Mouse (Mus musculus): ENCODE data around the gene Slc22a23. TPM values are rescaled to one million over a fixed set of nuclear protein-coding genes. Genes with fewer than 3 reads are reported as not detected.

The Slc22a23 gene
- total RNA-seq, 4 experiments from 2014 or later, result 4.2 to 4.7 (median 4.5) TPM

DNA sequence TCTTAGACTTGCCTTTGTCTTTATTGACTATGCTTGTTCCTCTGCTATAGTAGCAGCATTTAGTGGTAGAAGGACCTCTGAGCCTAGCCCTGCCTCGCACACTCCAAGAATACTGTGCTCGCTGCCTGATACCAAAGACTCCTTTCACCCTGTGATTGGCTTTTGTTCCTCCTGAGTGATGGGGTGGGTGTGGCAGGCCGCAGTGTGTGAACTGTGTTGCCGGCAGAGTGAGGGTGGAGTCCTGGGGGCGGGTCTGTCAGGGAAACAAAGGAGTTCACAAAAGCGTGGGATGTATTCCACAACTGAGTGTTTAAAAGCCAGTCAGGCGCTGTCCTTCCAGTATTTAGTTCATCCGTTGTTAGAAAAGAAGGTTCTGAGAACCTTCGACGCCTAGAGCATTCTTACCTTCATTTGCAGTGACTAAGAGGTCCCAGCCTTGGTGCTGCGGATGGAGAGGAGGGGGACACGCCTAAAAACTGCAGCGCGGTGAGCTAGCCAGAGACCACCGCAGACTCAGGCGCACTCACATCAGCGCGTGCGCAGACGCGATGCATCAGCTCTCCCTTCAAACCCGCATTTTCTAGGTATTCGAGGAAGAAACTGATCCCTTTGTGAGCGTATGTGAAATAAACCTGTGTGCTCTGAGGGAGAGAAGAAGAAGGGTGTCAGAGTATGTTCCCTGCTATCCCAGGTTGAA is 213.8 kb downstream of the Slc22a23 start:
- DNase-seq, result no peak

DNA sequence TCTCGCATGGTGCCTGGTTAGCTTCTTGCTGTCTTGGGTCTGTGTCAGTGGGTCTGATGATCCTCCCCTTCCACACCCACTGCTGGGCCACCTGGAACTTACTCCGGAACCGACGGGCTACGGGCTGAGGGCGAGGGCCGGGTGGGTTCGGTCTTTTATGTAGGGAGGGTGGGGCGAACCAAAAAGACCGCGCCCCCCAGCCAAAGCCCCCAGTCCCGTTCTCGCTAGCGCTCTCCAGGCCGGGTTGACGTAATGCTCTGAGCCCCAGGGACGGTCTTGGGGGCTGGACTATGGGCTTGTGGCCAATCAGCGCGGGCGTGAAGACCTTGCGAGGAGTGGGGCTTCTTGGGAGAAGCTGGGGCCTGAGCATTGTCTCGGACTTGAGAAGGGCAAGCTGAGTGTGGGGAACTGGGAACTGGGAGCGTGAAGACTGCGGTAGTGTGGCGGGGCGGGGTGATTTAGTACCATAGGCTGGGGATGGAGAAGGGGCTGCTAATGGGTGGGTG is 214.7 kb downstream of the Slc22a23 start, which contains the start of gene Tubb2b:
Tubb2b (minus strand) TSS at position 241 of the 506 bp plus-strand sequence.
- no peak for DNase-seq

DNA sequence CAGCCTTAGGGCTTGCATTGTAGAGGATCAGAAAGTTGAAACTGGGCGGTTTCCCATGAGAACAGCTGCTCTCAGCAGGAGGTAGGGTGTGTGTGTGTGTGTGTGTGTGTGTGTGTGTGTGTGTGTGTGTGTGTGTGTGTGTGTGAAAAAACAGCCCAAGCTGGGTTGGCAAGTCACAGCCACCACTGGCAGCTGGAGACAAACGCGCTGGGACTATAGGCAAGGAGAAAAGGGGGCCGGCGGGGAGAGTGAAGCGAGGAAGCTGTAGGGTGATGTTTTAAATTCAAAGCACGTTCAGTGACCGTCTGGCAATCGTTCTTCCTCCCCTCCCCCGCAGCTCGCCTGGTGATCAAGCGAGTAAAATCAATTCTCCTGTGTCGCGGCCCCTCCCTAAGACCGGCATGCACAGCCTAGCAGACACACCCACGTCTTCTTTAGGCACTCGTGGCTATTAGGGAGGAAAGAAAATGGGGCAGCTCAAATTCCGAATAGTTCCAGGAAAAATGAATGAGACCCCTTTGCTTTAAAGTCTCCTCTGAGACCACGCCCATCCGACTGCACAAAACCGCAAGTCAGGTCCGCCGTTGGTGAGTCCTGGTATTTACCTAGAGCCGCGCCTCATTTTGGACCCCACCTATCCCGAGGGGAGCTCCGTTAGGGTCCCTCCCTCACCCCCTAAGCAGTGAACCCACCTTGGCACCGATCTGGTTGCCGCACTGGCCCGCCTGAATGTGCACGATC is 215.3 kb downstream of the Slc22a23 start:
- DNase-seq, result no peak

Other genes with a start within 250 kb of the Slc22a23 start
- 1 to 10 TPM in 3 of 4 experiments, under 1 TPM in 1; 0.81 to 3.5 (median 1.5) TPM for gene Tubb2b, start 214.7 kb downstream of the Slc22a23 start, total RNA-seq (2022)
- 10 to 100 TPM; 28.6 to 39.3 (median 31.2) TPM for gene Psmg4, start 182.2 kb downstream of the Slc22a23 start, total RNA-seq (2022)